Mouse (Mus musculus): ENCODE measurements at regions not wholly inside any gene's neighbourhood (a gene's known extent, or its start where the extent isn't known, plus 50 kb on each side); places are given as distances from the start of the nearest gene placed in this dataset.

DNA sequence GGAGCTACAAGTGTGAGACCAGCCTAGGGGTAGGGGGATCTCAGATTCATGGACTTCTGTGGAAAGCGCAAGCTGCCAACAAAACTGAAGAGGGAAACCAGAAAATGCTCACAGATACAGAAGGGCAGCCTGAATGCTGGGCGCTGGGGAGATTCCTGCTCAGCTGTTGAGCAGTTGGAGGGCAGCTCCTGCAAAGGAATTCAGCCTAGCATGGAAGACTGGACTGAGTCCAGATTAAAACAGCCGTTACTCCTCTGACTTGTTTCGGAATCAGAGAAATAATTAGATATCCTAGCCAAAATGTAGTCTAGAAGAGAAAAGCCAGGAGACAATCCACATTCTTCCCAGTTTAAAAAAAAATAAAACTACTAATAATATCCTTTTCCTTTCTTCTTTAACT lies 83.7 kb downstream of the Asb9 start:
- DNase-seq (ENCODE audit: low spot score), result peak; percentile 1
